Mouse (Mus musculus): ENCODE results near the gene Med16. TPM values are rescaled to one million over a fixed set of nuclear protein-coding genes. Genes with fewer than 3 reads are reported as not detected.
"Not testable (repeated sequence)": the region's sequence is repeated elsewhere in the genome, so short reads cannot be mapped to it uniquely, and the experiment has no call there.

Med16 gene
- total RNA-seq, 2 experiments from 2014 or later: 39.6 to 43.8 TPM

- no peak for DNase-seq
Observed at GRCm38 (mm10) chr10:79917532-79918100, 8.9 kb upstream of the Med16 start.

DNA sequence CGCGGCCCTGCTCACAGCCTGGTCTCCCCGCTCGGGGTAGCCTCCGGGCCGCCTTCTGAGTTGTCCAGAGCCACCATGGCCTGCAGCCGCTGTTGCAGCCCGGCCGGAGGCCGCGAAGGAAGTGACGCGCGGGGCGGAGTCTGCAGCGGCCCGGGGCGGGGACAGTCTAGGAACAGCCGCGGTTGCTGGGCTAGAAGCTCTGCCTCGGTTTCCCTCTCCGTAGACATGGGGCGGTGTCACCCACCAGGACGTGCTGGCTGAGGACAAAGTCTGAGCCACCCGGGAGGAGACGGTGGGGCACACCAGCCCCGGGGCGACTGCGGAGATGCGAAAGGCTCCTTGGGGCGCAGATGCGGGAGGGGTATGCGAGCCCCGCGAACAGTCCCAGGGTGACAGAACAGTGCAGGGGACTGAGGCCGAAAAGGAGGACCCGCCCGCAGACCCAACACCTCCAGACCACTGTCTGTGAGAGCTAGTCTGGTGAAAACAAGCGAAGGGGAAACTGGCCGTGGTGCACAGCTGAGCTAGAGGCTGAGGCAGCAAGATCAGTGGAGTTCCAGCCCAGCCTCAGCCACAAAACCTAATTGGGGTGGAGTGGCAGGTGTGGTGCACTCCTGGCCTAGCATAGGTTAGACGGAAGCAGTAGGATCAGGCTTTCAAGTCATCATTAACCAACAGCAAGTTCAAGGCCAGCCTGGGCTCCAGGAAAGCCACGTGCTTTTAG lies 8.2 kb upstream of the Med16 start, which contains the start of gene Kiss1r:
Gene Kiss1r, plus strand, starts transcription at position 164 of the 724 bp plus-strand sequence.
- DNase-seq: peak; percentile 91

GRCm38 (mm10) chr10:79916081-79916480 lies 7.4 kb upstream of the Med16 start:
- no peak for DNase-seq

DNA sequence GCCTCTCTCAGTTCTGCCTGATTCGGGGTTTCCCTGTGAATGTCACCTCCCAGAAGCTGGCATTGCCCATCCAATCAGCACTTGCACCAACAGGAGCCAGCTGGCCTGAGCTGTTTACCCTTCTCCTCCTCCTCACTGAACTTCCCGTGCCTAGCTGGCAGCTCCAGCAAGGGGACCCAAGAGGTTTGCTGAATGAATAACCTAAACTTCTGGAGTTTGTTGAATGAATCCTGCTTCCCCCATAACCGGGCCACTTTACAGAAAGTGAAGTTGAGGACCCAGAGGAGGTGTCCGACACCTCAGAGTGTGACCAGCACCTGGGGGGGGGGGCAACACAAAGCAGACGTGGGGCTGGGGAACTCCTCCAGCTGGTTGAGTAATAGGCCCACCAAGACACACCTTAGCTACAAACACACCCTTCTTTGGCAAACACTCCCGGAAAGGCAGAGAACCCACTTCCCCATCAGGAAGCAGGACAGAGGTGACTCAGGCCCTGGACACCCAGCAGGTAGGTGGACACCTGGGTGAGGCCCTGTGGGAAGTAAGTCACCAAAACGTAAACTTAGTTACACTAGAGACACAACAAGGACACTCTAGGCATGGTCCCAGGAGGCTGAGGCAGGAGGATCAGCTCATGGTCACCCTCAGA lies 6.3 kb upstream of the Med16 start:
- DNase-seq: no peak

- no peak for DNase-seq
Observed at GRCm38 (mm10) chr10:79914131-79914947, 5.6 kb upstream of the Med16 start.

DNA sequence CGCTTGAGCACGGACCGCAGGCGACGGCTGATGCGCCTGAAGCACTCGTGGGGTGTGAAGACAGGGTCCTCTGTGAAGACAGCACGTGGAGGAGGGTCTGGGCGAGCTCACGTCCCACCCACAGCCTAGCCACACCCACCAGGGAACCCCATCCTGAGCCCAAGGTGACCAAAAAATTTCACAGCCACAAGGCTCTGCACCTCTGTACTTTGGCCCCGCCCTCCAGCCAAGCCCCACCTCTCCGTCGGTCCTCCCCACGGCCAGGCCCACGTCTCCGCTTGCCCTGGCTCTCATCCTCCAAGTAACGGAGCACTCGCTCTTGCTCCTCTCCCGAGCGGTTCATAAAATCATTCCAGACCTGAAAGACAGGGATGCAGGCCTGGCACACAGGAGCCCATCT lies 3.7 kb upstream of the Med16 start:
- no peak for DNase-seq

GRCm38 (mm10) chr10:79910556-79910955 lies 1.8 kb upstream of the Med16 start, which contains the start of gene Gm26602:
Gm26602 (plus strand) TSS chr10:79910856.
- DNase-seq: no peak

DNA sequence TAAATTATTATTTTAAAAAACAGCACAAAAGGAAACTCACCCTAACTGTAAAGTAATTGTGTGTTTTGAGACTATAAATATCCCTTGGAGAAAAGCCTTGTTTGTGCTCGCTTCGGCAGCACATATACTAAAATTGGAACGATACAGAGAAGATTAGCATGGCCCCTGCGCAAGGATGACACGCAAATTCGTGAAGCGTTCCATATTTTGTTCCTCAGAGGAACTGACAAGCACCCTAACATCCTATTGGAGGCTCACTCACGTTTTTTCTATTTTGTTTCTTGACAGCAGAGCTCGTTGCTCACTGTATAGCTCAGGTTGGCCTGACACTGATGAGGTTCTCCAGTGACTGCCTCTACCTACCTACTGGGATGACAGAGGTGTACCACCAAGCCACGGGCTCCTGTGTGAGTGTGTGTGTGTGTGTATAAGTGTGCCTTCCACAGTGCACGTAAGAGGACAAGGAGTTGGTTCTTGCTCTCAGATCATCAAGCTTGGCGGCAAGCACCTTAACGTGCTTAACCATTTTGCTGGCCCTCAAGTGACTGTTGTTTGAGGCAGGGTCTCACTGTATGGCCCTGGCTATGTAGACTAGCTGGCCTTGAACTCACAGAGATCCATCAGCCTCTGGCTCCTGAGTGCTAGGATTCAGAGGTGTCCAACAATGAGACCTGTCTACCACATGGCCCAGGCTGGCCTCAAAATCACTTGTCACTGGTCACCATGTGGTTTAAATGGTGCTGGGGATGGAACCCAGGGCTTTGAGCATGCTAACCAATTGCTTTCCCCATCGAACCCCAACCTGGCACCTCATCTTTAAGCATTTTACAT lies 584 bp upstream of the Med16 start:
- no peak for DNase-seq

GRCm38 (mm10) chr10:79907415-79907814 lies 1.3 kb downstream of the Med16 start:
- no peak for DNase-seq

GRCm38 (mm10) chr10:79906712-79907111 lies 2.0 kb downstream of the Med16 start:
- no peak for DNase-seq

DNA sequence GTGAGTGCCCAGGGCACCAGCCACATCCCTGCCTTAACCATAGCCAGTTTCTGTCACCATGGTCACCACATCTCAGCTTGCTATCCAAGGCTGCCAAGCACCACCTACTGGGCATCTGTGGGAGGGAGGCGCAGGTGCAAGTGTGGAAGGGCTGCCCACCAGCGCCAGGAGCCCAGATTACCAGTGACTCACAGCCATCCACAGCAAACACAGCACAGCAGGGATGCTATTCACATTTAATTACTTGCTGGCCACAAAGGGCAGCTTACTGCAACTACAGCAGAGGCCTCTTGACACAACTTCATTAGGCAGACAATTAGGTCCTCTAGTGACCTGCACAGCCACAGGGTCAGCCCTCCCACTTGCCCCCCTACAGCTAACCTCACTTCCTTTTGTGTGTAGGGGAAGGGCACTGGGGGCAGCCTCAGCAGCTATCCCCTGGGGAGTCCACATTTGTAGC lies 7.7 kb downstream of the Med16 start:
- DNase-seq: no peak

GRCm38 (mm10) chr10:79897316-79898245 lies 11.1 kb downstream of the Med16 start:
- DNase-seq: no peak

DNA sequence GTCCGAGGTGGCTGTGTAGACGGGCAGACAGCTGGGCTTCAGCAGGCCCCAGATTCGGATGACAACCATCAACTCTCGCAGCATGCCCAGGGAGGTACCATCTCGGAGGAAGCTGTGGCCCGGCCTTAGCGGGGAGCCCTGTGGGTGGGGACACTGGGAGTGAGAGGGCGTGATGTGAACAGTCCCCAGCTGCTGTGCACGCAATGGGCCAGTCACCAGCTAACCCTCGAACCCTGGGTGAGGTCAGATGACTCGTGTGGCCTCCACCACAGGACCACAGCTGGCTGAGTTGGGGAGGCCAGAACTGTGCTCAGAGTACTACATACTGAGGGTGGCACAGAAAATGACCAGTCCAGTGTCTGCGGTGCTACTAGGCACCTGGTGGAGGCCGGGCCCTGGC lies 11.9 kb downstream of the Med16 start:
- no peak for DNase-seq

GRCm38 (mm10) chr10:79896306-79896705 lies 12.4 kb downstream of the Med16 start:
- DNase-seq: no peak

DNA sequence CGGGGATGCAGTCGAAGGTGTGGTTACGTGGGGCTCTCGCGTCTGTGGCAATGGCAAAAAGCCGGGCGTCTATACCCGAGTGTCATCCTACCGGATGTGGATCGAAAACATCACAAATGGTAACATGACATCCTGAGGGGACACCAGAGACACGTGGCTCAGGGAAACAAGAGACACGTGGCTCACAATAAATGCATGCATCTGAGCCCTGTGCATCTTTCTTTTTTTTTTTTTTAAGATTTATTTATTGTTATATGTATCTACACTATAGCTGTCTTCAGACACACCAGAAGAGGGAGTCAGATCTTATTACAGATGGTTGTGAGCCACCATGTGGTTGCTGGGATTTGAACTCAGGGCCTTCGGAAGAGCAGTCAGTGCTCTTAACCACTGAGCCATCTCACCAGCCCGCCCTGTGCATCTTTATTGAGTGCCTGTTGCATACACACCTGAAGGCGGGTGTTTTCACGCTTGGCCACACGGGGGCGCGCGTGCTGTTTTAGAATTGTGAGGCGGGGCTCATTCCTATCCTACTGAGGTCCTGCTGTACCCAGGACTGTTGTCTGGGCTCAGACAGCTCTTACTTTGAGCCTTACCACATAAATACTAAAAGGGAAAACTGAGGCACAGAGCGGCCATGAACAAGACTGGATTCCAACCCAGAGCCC lies 16.1 kb downstream of the Med16 start:
- DNase-seq: peak; percentile 83

DNA sequence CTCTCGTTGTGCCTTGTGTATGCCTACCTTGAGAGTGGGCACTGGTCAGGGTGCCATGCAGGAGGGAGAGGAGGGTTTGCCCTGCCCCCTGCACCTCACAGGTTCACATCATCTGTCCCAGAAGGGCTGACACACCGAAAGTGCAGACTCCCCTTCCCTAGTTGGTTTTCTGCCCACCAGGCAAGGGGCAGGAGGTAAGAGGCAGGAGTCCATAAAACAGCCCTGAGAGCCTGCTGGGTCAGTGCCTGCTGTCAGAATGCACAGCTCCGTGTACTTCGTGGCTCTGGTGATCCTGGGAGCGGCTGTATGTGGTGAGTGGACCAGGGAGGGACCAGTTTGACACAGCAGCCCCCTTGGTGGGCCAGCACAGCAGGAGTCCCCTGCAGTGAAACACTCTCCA lies 18.1 kb downstream of the Med16 start, which contains the start of gene Cfd:
Gene Cfd, plus strand, starts transcription at position 184 of the 400 bp plus-strand sequence.
- no peak for DNase-seq

DNA sequence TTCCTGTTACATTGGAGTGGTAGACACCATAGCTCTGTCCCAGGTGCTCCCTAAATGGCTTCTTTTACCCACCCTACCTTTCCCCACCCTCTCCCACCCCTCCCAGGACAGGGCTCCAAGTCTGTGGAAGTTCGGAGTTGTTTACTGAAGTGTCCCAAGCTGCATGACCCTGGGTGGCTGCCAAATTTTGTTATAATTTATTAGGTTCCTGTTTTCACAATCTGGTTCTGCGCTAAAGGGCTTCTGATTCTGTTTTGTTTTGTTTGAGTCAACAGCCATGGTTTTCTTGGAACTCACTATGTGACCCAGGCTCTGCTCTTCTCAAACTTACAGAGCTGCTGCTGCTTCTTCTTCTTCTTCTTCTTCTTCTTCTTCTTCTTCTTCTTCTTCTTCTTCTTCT lies 19.3 kb downstream of the Med16 start:
- DNase-seq: no peak

- no peak for DNase-seq
Observed at GRCm38 (mm10) chr10:79886611-79887010, 22.1 kb downstream of the Med16 start.

DNA sequence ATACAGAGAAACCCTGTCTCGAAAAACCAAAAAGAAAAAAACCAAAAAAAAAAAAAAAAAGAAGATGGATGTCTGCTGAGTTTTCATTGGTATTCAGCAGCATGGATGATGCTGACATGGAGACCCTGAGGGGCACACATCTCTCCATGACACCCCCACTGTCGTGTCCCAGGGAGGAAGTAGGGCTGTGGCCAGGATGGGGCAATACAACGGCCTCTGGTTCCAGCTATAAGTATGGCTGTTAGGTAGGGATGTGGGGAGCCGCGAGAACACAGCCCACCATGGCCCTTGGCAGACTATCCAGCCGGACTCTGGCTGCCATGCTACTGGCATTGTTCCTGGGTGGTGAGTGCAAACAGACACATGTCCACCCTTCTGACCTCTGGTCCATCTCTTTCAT lies 22.7 kb downstream of the Med16 start, which contains the start of gene Elane:
Gene Elane, plus strand, starts transcription at position 194 of the 400 bp plus-strand sequence.
- no peak for DNase-seq

GRCm38 (mm10) chr10:79884938-79885337 lies 23.8 kb downstream of the Med16 start:
- not testable (repeated sequence) for DNase-seq
